Mouse (Mus musculus): ENCODE data around the gene Zfand4. TPM values are rescaled to one million over a fixed set of nuclear protein-coding genes. Genes with fewer than 3 reads are reported as not detected.

Gene Zfand4
- total and polyA plus RNA-seq, 3 experiments = 4.3 to 5.5 TPM; not detected in 1

DNA sequence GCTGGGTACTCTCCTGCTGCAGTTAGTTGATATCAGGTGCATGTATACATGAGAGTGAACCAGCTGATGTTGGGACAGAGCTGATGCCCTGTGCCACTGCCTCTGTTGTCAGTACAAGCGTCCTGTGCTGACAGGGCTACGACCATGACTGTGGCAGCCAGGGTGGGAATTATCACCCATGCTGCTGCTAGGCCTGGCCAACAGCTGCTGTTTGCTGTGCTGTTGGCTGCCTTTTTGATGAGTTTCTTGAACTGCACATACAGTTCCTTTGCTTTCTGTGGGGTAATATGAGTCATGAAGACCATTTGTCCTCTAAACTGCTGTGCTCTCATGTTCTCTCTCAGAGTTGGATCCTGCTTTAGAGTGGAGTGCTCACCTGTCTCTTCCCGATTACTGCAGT lies 95.2 kb downstream of the Zfand4 start:
- no peak for DNase-seq (ENCODE audit: low read depth, low spot score)
- peaks cover 8% of the 10 kb centered on the region for H3K79me2 ChIP-seq (ENCODE audit: control insufficient read depth, insufficient read depth, low read length, poor library complexity)
- H3K9ac ChIP-seq (ENCODE audit: control insufficient read depth, low read depth, low read length, poor library complexity, severe bottlenecking) = no peak overlapping the region
- H3K27ac ChIP-seq (ENCODE audit: control insufficient read depth, low read depth, low read length) = no peak overlapping the region
- H3K27me3 ChIP-seq (ENCODE audit: control insufficient read depth in 1 of 2, insufficient read depth in 2 of 2, low read length in 2 of 2) = no peaks in the 10 kb centered on the region
- peaks cover 0 to 12% of the 10 kb centered on the region in 2 experiments; a peak in 2 of 4 replicates for H3K36me3 ChIP-seq (ENCODE audit: control insufficient read depth in 1 of 2, insufficient read depth in 2 of 2, low read length in 2 of 2)
- no peak overlapping the region for H3K4me3 ChIP-seq (ENCODE audit: control insufficient read depth in 1 of 2, insufficient read depth in 1 of 2, low read depth in 2 of 2, low read length in 2 of 2)
- H3K4me1 ChIP-seq (ENCODE audit: control insufficient read depth in 1 of 2, insufficient read depth in 2 of 2, low read length in 2 of 2) = peaks cover 0 to 5% of the 10 kb centered on the region in 2 experiments; a peak in 3 of 4 replicates
- no peak for TF ChIP-seq POLR2A (IDR thresholded peaks at IDR 0.05; ENCODE audit: control insufficient read depth in 1 of 2, insufficient read depth in 1 of 2, low read depth in 1 of 2, low read length in 2 of 2, poor library complexity in 1 of 2)
- TF ChIP-seq USF1 (IDR thresholded peaks at IDR 0.05; ENCODE audit: low read depth, low read length) = no peak
- TF ChIP-seq BHLHE40 (IDR thresholded peaks at IDR 0.05; ENCODE audit: borderline replicate concordance, low read depth, low read length) = no peak
- TF ChIP-seq RAD21 (IDR thresholded peaks at IDR 0.05; ENCODE audit: low read depth, low read length) = no peak
- TF ChIP-seq GATA1 (IDR thresholded peaks at IDR 0.05; ENCODE audit: low read depth, low read length) = no peak
- no peak for TF ChIP-seq MXI1 (IDR thresholded peaks at IDR 0.05; ENCODE audit: low read depth, low read length)
- no peak for TF ChIP-seq KAT2A (conservative IDR thresholded peaks at IDR 0.05; ENCODE audit: low read depth, low read length)
- no peak for TF ChIP-seq SIN3A (IDR thresholded peaks at IDR 0.05; ENCODE audit: low read length)
- no peak for TF ChIP-seq EP300 (IDR thresholded peaks at IDR 0.05; ENCODE audit: low read depth in 1 of 2, low read length in 2 of 2)
- no peak for TF ChIP-seq UBTF (IDR thresholded peaks at IDR 0.05; ENCODE audit: borderline replicate concordance, insufficient read depth, low read depth, low read length)
- TF ChIP-seq MAX (IDR thresholded peaks at IDR 0.05; ENCODE audit: low read length) = no peak
- no peak for TF ChIP-seq RCOR1 (IDR thresholded peaks at IDR 0.05; ENCODE audit: low read depth, low read length)
- no peak for TF ChIP-seq GABPA (IDR thresholded peaks at IDR 0.05; ENCODE audit: low read depth, low read length)
- TF ChIP-seq CHD1 (IDR thresholded peaks at IDR 0.05; ENCODE audit: low read depth, low read length) = no peak
- no peak for TF ChIP-seq E2F4 (IDR thresholded peaks at IDR 0.05; ENCODE audit: borderline replicate concordance, low read depth, low read length)
- TF ChIP-seq TBP (IDR thresholded peaks at IDR 0.05; ENCODE audit: low read depth, low read length) = no peak
- no peak for TF ChIP-seq NELFE (IDR thresholded peaks at IDR 0.05; ENCODE audit: low read depth, low read length)
- TF ChIP-seq ETS1 (IDR thresholded peaks at IDR 0.05; ENCODE audit: low read depth, low read length) = no peak
- H3K9me3 ChIP-seq (replicated peaks; ENCODE audit: insufficient read depth, low read length) = no peaks in the 10 kb centered on the region

DNA sequence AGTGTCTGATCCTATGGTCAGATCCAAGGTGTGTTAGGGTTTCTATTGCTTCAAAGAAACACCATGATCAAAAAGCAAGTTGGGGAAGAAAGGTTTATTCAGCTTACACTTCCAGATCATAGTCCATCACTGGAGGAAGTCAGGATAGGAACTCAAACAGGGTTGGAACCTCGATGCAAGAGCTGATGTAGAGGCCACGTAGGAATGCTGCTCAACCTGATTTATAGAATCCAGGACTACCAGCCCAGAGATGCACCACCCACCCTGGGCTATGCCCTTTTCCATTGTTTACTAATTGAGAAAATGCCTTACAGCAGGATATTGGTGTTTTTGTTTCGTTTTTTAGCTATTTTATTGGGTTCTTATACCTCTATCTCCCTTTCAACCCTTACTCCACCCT lies 97.4 kb downstream of the Zfand4 start:
- Histone ChIP-seq H3K27me3 (ENCODE audit: control insufficient read depth in 1 of 2, insufficient read depth in 2 of 2, low read length in 2 of 2) (no peaks in the 10 kb centered on the region), H3K4me1 (ENCODE audit: control insufficient read depth in 1 of 2, insufficient read depth in 2 of 2, low read length in 2 of 2) (peaks cover 0 to 5% of the 10 kb centered on the region in 2 experiments; a peak in 3 of 4 replicates), H3K9me3 (replicated peaks; ENCODE audit: insufficient read depth, low read length) (no peaks in the 10 kb centered on the region), H3K27ac (ENCODE audit: control insufficient read depth, low read depth, low read length) (no peak overlapping the region), H3K4me3 (ENCODE audit: control insufficient read depth in 1 of 2, insufficient read depth in 1 of 2, low read depth in 2 of 2, low read length in 2 of 2) (no peak overlapping the region), H3K36me3 (ENCODE audit: control insufficient read depth in 1 of 2, insufficient read depth in 2 of 2, low read length in 2 of 2) (peaks cover 0 to 12% of the 10 kb centered on the region in 2 experiments; a peak in 3 of 4 replicates), H3K9ac (ENCODE audit: control insufficient read depth, low read depth, low read length, poor library complexity, severe bottlenecking) (no peak overlapping the region), H3K79me2 (ENCODE audit: control insufficient read depth, insufficient read depth, low read length, poor library complexity) (peaks cover 6% of the 10 kb centered on the region)
- DNase-seq (ENCODE audit: low read depth, low spot score) = no peak
- no peak for TF ChIP-seq EP300 (IDR thresholded peaks at IDR 0.05; ENCODE audit: low read depth in 1 of 2, low read length in 2 of 2)
- TF ChIP-seq HCFC1 (IDR thresholded peaks at IDR 0.05; ENCODE audit: low read depth, low read length) = no peak
- TF ChIP-seq UBTF (IDR thresholded peaks at IDR 0.05; ENCODE audit: borderline replicate concordance, insufficient read depth, low read depth, low read length) = no peak
- no peak for TF ChIP-seq MAX (IDR thresholded peaks at IDR 0.05; ENCODE audit: low read length)
- no peak for TF ChIP-seq NELFE (IDR thresholded peaks at IDR 0.05; ENCODE audit: low read depth, low read length)
- TF ChIP-seq TCF12 (IDR thresholded peaks at IDR 0.05; ENCODE audit: low read depth, low read length) = no peak
- no peak for TF ChIP-seq SIN3A (IDR thresholded peaks at IDR 0.05; ENCODE audit: low read length)

Data from MEL (cell line).